Mouse (Mus musculus) spleen, embryonic (tissue): ENCODE data around the gene Atg14.
"Not testable (repeated sequence)": the region's sequence is repeated elsewhere in the genome, so short reads cannot be mapped to it uniquely, and the experiment has no call there.

Experiments
- CTCF ChIA-PET: fragments of 350-600 bp; sonication (Branson Sonifier 250); formaldehyde crosslinking; loops from one replicate; lab custom pipeline; 2022; lab: Charles Lee

Atg14 gene

GRCm38 (mm10) chr14:47544877-47545276 lies 25.6 kb downstream of the Atg14 start:
- CTCF ChIA-PET, result no interaction called here

- CTCF ChIA-PET, result no interaction called here
These were observed 26.2 kb downstream of the Atg14 start for GRCm38 (mm10) chr14:47544286-47544685.

GRCm38 (mm10) chr14:47542283-47542682 lies 28.2 kb downstream of the Atg14 start:
- CTCF ChIA-PET, result no interaction called here

- CTCF ChIA-PET, result no interaction called here
These were observed 29.0 kb downstream of the Atg14 start for GRCm38 (mm10) chr14:47541325-47541948.

- CTCF ChIA-PET, result no interaction called here
These were observed 35.4 kb downstream of the Atg14 start for GRCm38 (mm10) chr14:47535096-47535495.

GRCm38 (mm10) chr14:47534176-47534525 lies 36.3 kb downstream of the Atg14 start:
- CTCF ChIA-PET, result interaction anchor here (0.6 to 1.2 kb wide), 2 partner anchors 14 to 16 kb away, joined by 3 to 7 read pairs; no protein-coding TSS in a partner anchor

GRCm38 (mm10) chr14:47533365-47534175 lies 36.9 kb downstream of the Atg14 start:
- CTCF ChIA-PET, result interaction anchor here (0.6 to 1.2 kb wide), 3 partner anchors 13 to 15 kb away, joined by 3 to 7 read pairs (median 3); no protein-coding TSS in a partner anchor

- CTCF ChIA-PET, result interaction anchor here (0.6 to 0.7 kb wide), 2 partner anchors 8 to 12 kb away, joined by 3 read pairs; no protein-coding TSS in a partner anchor
These were observed 38.0 kb downstream of the Atg14 start for GRCm38 (mm10) chr14:47532496-47532895.

GRCm38 (mm10) chr14:47529592-47529991 lies 40.9 kb downstream of the Atg14 start:
- CTCF ChIA-PET, result not testable (repeated sequence)

- CTCF ChIA-PET, result no interaction called here
These were observed 41.4 kb downstream of the Atg14 start for GRCm38 (mm10) chr14:47529019-47529418.

- CTCF ChIA-PET, result no interaction called here
These were observed 42.2 kb downstream of the Atg14 start for GRCm38 (mm10) chr14:47528293-47528692.

GRCm38 (mm10) chr14:47527833-47528232 lies 42.6 kb downstream of the Atg14 start:
- CTCF ChIA-PET, result interaction anchor here (0.8 kb wide), 1 partner anchor 20 kb away, joined by 3 read pairs; no protein-coding TSS in a partner anchor

- CTCF ChIA-PET, result no interaction called here
These were observed 44.6 kb downstream of the Atg14 start for GRCm38 (mm10) chr14:47525861-47526260.

GRCm38 (mm10) chr14:47525374-47525773 lies 45.1 kb downstream of the Atg14 start:
- CTCF ChIA-PET, result interaction anchor here (0.6 kb wide), 1 partner anchor 46 kb away, joined by 5 read pairs; no protein-coding TSS in a partner anchor

GRCm38 (mm10) chr14:47522301-47522700 lies 48.1 kb downstream of the Atg14 start:
- CTCF ChIA-PET, result no interaction called here

GRCm38 (mm10) chr14:47521609-47522008 lies 48.8 kb downstream of the Atg14 start:
- CTCF ChIA-PET, result no interaction called here

GRCm38 (mm10) chr14:47520751-47521449 lies 49.5 kb downstream of the Atg14 start:
- CTCF ChIA-PET, result interaction anchor here (0.6 to 0.7 kb wide), 2 partner anchors 12 to 13 kb away, joined by 3 read pairs; no protein-coding TSS in a partner anchor

- CTCF ChIA-PET, result interaction anchor here (1.0 kb wide), 1 partner anchor 15 kb away, joined by 7 read pairs; no protein-coding TSS in a partner anchor
These were observed 51.8 kb downstream of the Atg14 start for GRCm38 (mm10) chr14:47518619-47519018.

GRCm38 (mm10) chr14:47516755-47517154 lies 53.7 kb downstream of the Atg14 start:
- CTCF ChIA-PET, result no interaction called here

GRCm38 (mm10) chr14:47515636-47516035 lies 54.8 kb downstream of the Atg14 start:
- CTCF ChIA-PET, result no interaction called here

- CTCF ChIA-PET, result interaction anchor here (0.6 kb wide), 1 partner anchor 1522 kb away, joined by 3 read pairs; no protein-coding TSS in a partner anchor
These were observed 55.5 kb downstream of the Atg14 start for GRCm38 (mm10) chr14:47514816-47515453.
